Mouse (Mus musculus): Measurements from ENCODE around the gene 4921539E11Rik. TPM values are rescaled to one million over a fixed set of nuclear protein-coding genes. Genes with fewer than 3 reads are reported as not detected.

4921539E11Rik gene
- polyA plus RNA-seq, 1 experiment from 2014 or later: not detected

DNA sequence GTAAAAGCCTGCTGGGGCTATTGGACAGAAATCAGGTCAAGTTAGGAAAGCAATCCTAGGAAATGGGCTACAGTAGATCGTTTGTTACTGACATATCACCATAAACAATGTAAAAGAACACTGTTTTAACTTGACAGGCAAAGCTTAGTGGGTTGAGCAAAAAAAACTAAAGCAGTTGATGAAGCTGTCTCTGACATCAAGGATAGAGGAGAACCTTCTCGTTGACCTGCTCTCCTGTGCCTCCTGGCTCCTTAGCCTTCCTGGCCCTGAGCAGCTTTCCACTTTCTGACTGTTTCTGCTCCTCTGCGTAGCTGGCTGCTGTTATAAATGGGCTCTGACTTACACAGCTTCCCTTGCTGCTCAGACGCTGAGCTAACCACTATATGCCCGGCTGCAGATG, 27.3 kb downstream of the 4921539E11Rik start:
- no peak for DNase-seq (ENCODE audit: low spot score)
- 70% methylated on average over 5 of the region's 5 CpGs for WGBS

GRCm38 (mm10) chr4:103258817-103259216, 31.8 kb downstream of the 4921539E11Rik start:
- Histone ChIP-seq H3K4me3 (ENCODE audit: low read depth, low read length) (no peak overlapping the region), H3K36me3 (ENCODE audit: control insufficient read depth, insufficient read depth, low read length) (no peaks in the 10 kb centered on the region), H3K4me2 (ENCODE audit: low read depth, low read length, severe bottlenecking) (no peak overlapping the region), H3K9ac (ENCODE audit: low read length) (no peak overlapping the region), H3K4me1 (replicated peaks; ENCODE audit: control insufficient read depth, insufficient read depth, low read length) (no peaks in the 10 kb centered on the region), H3K27ac (ENCODE audit: low read depth, low read length) (no peak overlapping the region), H3K27me3 (ENCODE audit: control insufficient read depth, insufficient read depth, low read length) (no peaks in the 10 kb centered on the region), H3K9me3 (ENCODE audit: control insufficient read depth, low read length) (no peaks in the 10 kb centered on the region)
- no peak for ATAC-seq (replicated peaks; ENCODE audit: low FRiP score)
- WGBS: 92% methylated on average over 3 of the region's 3 CpGs
- DNase-seq (ENCODE audit: low spot score): no peak

More for the DNA sequence above, 27.3 kb downstream of the 4921539E11Rik start:
- Histone ChIP-seq H3K9me3 (ENCODE audit: control insufficient read depth, low read length) (no peaks in the 10 kb centered on the region), H3K9ac (ENCODE audit: low read length) (no peak overlapping the region), H3K4me3 (ENCODE audit: low read depth, low read length) (no peak overlapping the region), H3K36me3 (ENCODE audit: control insufficient read depth, insufficient read depth, low read length) (no peaks in the 10 kb centered on the region), H3K4me2 (ENCODE audit: low read depth, low read length, severe bottlenecking) (no peak overlapping the region), H3K27ac (ENCODE audit: low read depth, low read length) (no peak overlapping the region), H3K4me1 (replicated peaks; ENCODE audit: control insufficient read depth, insufficient read depth, low read length) (no peaks in the 10 kb centered on the region), H3K27me3 (ENCODE audit: control insufficient read depth, insufficient read depth, low read length) (no peaks in the 10 kb centered on the region)
- no peak for ATAC-seq (replicated peaks; ENCODE audit: low FRiP score)

GRCm38 (mm10) chr4:103253846-103254245, 36.8 kb downstream of the 4921539E11Rik start:
- Histone ChIP-seq H3K4me2 (ENCODE audit: low read depth, low read length, severe bottlenecking) (no peak overlapping the region), H3K4me1 (replicated peaks; ENCODE audit: control insufficient read depth, insufficient read depth, low read length) (no peaks in the 10 kb centered on the region), H3K27me3 (ENCODE audit: control insufficient read depth, insufficient read depth, low read length) (no peaks in the 10 kb centered on the region), H3K27ac (ENCODE audit: low read depth, low read length) (no peak overlapping the region), H3K4me3 (ENCODE audit: low read depth, low read length) (no peak overlapping the region), H3K9ac (ENCODE audit: low read length) (no peak overlapping the region), H3K36me3 (ENCODE audit: control insufficient read depth, insufficient read depth, low read length) (no peaks in the 10 kb centered on the region), H3K9me3 (ENCODE audit: control insufficient read depth, low read length) (no peaks in the 10 kb centered on the region)
- DNase-seq (ENCODE audit: low spot score): no peak
- 82% methylated on average over 4 of the region's 4 CpGs for WGBS
- no peak for ATAC-seq (replicated peaks; ENCODE audit: low FRiP score)

GRCm38 (mm10) chr4:103249436-103250085, 41.1 kb downstream of the 4921539E11Rik start:
- WGBS: 76% methylated on average over 6 of the region's 6 CpGs
- ATAC-seq (replicated peaks; ENCODE audit: low FRiP score): no peak
- Histone ChIP-seq H3K27me3 (ENCODE audit: control insufficient read depth, insufficient read depth, low read length) (no peaks in the 10 kb centered on the region), H3K9me3 (ENCODE audit: control insufficient read depth, low read length) (no peaks in the 10 kb centered on the region), H3K27ac (ENCODE audit: low read depth, low read length) (no peak overlapping the region), H3K9ac (ENCODE audit: low read length) (no peak overlapping the region), H3K4me3 (ENCODE audit: low read depth, low read length) (no peak overlapping the region), H3K36me3 (ENCODE audit: control insufficient read depth, insufficient read depth, low read length) (no peaks in the 10 kb centered on the region), H3K4me2 (ENCODE audit: low read depth, low read length, severe bottlenecking) (no peak overlapping the region), H3K4me1 (replicated peaks; ENCODE audit: control insufficient read depth, insufficient read depth, low read length) (no peaks in the 10 kb centered on the region)
- DNase-seq (ENCODE audit: low spot score): no peak

DNA sequence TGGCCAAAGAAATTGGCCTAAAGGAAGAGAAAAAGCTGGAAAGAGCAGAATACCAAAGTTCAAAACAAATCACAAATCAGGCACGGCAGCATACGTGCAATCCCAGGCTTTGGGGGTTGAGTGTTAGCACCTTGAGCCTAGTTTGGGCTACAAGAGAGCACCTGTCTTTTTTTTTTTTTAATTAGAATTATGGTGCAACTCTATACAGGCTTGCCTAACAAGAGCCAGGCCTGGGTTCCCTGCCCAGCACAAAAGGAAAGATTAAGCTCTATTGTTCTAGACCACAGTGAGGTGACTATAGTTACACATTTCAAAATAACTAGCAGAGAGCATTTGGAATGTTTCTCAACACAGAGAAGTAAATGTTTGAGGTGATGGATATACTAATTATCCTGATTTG, 42.9 kb downstream of the 4921539E11Rik start:
- Histone ChIP-seq H3K27me3 (ENCODE audit: control insufficient read depth, insufficient read depth, low read length) (no peaks in the 10 kb centered on the region), H3K4me3 (ENCODE audit: low read depth, low read length) (no peak overlapping the region), H3K36me3 (ENCODE audit: control insufficient read depth, insufficient read depth, low read length) (no peaks in the 10 kb centered on the region), H3K9ac (ENCODE audit: low read length) (no peak overlapping the region), H3K27ac (ENCODE audit: low read depth, low read length) (no peak overlapping the region), H3K4me2 (ENCODE audit: low read depth, low read length, severe bottlenecking) (no peak overlapping the region), H3K4me1 (replicated peaks; ENCODE audit: control insufficient read depth, insufficient read depth, low read length) (no peaks in the 10 kb centered on the region), H3K9me3 (ENCODE audit: control insufficient read depth, low read length) (no peaks in the 10 kb centered on the region)
- DNase-seq (ENCODE audit: low spot score): no peak
- 59% methylated on average over 2 of the region's 2 CpGs for WGBS
- no peak for ATAC-seq (replicated peaks; ENCODE audit: low FRiP score)

- WGBS: 85% methylated on average over 3 of the region's 3 CpGs
These were observed 43.4 kb downstream of the 4921539E11Rik start for GRCm38 (mm10) chr4:103247249-103247648.

DNA sequence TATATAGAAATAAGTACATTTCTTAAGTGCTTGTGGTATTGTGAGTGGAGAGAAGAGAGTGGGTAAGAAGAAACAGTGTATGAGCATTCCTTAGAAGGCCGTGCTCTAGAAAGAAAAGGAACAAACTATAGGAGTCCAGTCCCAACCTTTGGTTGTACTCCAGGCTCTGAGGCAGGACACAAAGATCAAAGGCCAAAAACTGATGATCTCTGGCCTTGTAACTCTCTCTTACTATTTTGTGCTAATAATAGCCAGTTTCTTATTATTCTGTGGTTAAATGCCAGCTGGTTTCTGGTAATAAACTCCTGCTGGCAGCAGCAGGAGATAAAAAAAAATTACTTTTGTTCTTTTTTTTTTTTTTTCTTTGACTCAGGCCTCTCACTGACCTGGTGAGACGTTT, 58.5 kb downstream of the 4921539E11Rik start:
- H3K9ac ChIP-seq (ENCODE audit: low read length): no peak overlapping the region
- DNase-seq (ENCODE audit: low spot score) (no peak), ATAC-seq (replicated peaks; ENCODE audit: low FRiP score) (no peak)
- no peaks in the 10 kb centered on the region for H3K27me3 ChIP-seq (ENCODE audit: control insufficient read depth, insufficient read depth, low read length)
- H3K4me2 ChIP-seq (ENCODE audit: low read depth, low read length, severe bottlenecking): no peak overlapping the region
- 32% methylated on average over 2 of the region's 2 CpGs for WGBS
- H3K4me3 ChIP-seq (ENCODE audit: low read depth, low read length): no peak overlapping the region
- no peaks in the 10 kb centered on the region for H3K4me1 ChIP-seq (replicated peaks; ENCODE audit: control insufficient read depth, insufficient read depth, low read length)
- no peaks in the 10 kb centered on the region for H3K36me3 ChIP-seq (ENCODE audit: control insufficient read depth, insufficient read depth, low read length)
- no peak overlapping the region for H3K27ac ChIP-seq (ENCODE audit: low read depth, low read length)
- no peaks in the 10 kb centered on the region for H3K9me3 ChIP-seq (ENCODE audit: control insufficient read depth, low read length)

More at GRCm38 (mm10) chr4:103247249-103247648, 43.4 kb downstream of the 4921539E11Rik start:
- Histone ChIP-seq H3K9me3 (ENCODE audit: control insufficient read depth, low read length) (no peaks in the 10 kb centered on the region), H3K9ac (ENCODE audit: low read length) (no peak overlapping the region), H3K4me3 (ENCODE audit: low read depth, low read length) (no peak overlapping the region), H3K27ac (ENCODE audit: low read depth, low read length) (no peak overlapping the region), H3K27me3 (ENCODE audit: control insufficient read depth, insufficient read depth, low read length) (no peaks in the 10 kb centered on the region), H3K4me1 (replicated peaks; ENCODE audit: control insufficient read depth, insufficient read depth, low read length) (no peaks in the 10 kb centered on the region), H3K4me2 (ENCODE audit: low read depth, low read length, severe bottlenecking) (no peak overlapping the region), H3K36me3 (ENCODE audit: control insufficient read depth, insufficient read depth, low read length) (no peaks in the 10 kb centered on the region)
- ATAC-seq (replicated peaks; ENCODE audit: low FRiP score) (no peak), DNase-seq (ENCODE audit: low spot score) (no peak)

GRCm38 (mm10) chr4:103222854-103223253, 67.8 kb downstream of the 4921539E11Rik start:
- Histone ChIP-seq H3K4me3 (ENCODE audit: low read depth, low read length) (no peak overlapping the region), H3K36me3 (ENCODE audit: control insufficient read depth, insufficient read depth, low read length) (no peaks in the 10 kb centered on the region), H3K4me1 (replicated peaks; ENCODE audit: control insufficient read depth, insufficient read depth, low read length) (0 out of 2 replicates have a peak, but pooled peaks cover 2% of the 10 kb centered on the region), H3K9ac (ENCODE audit: low read length) (no peak overlapping the region), H3K27me3 (ENCODE audit: control insufficient read depth, insufficient read depth, low read length) (no peaks in the 10 kb centered on the region), H3K9me3 (ENCODE audit: control insufficient read depth, low read length) (no peaks in the 10 kb centered on the region), H3K4me2 (ENCODE audit: low read depth, low read length, severe bottlenecking) (no peak overlapping the region), H3K27ac (ENCODE audit: low read depth, low read length) (no peak overlapping the region)
- no peak for DNase-seq (ENCODE audit: low spot score)
- no peak for ATAC-seq (replicated peaks; ENCODE audit: low FRiP score)
- WGBS: 50% methylated on average over 9 of the region's 9 CpGs

GRCm38 (mm10) chr4:103221789-103222188, 68.9 kb downstream of the 4921539E11Rik start:
- no peaks in the 10 kb centered on the region for H3K27me3 ChIP-seq (ENCODE audit: control insufficient read depth, insufficient read depth, low read length)
- H3K27ac ChIP-seq (ENCODE audit: low read depth, low read length): no peak overlapping the region
- no peaks in the 10 kb centered on the region for H3K36me3 ChIP-seq (ENCODE audit: control insufficient read depth, insufficient read depth, low read length)
- H3K9me3 ChIP-seq (ENCODE audit: control insufficient read depth, low read length): no peaks in the 10 kb centered on the region
- DNase-seq (ENCODE audit: low spot score) (no peak), ATAC-seq (replicated peaks; ENCODE audit: low FRiP score) (no peak)
- H3K4me1 ChIP-seq (replicated peaks; ENCODE audit: control insufficient read depth, insufficient read depth, low read length): 0 out of 2 replicates have a peak, but pooled peaks cover 2% of the 10 kb centered on the region
- no peak overlapping the region for H3K9ac ChIP-seq (ENCODE audit: low read length)
- H3K4me3 ChIP-seq (ENCODE audit: low read depth, low read length): no peak overlapping the region
- H3K4me2 ChIP-seq (ENCODE audit: low read depth, low read length, severe bottlenecking): no peak overlapping the region
- 86% methylated on average over 6 of the region's 6 CpGs for WGBS
